Mouse (Mus musculus) large intestine, adult 2 months (tissue): ENCODE data around the gene Rcor1. TPM values are rescaled to one million over a fixed set of nuclear protein-coding genes. Genes with fewer than 3 reads are reported as not detected.

Experiments
- DNase-seq: peaks from one replicate; pipeline ENCODE4 v3.0.0-alpha.2; 2012; ENCODE audit warnings: low read depth, low spot score
- WGBS: fragments of 180-500 bp; shearing (Covaris S2); methylation state at CpG from one replicate; pipeline ENCODE4 v1.1.7; 2018; 5-methylcytosine and 5-hydroxymethylcytosine counted together
- polyA plus RNA-seq: library from polyadenylated mRNA; depleted of rRNA; stranded (reverse); fragments of >200 nt; gene quantifications from 2 replicates; pipeline ENCODE4 v1.2.3, GENCODE M21; 2012; rRNA removed

Gene Rcor1
- polyA plus RNA-seq, 1 experiment, result 14.4 TPM

DNA sequence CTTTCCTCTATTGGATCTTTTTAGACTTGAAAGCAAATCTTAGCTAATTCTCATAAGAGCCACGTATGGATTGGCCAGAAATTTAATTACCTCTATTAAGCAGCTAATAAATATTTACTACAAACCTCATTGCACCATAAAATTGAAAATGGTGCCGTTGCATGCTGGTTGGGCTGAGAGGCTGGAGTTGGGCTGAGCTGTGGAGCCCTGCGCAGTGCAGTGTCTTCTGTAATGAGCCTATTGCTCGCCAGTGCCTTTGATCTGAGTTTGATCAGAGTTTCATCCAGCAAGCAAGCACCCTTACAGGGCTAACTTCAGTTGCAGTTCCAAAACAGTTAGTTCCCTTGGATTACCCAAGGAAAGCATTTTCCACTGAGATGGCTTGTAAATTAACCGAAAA is 114.8 kb downstream of the Rcor1 start:
- no peak for DNase-seq
- WGBS, result 72% methylated on average over 5 of the region's 5 CpGs

DNA sequence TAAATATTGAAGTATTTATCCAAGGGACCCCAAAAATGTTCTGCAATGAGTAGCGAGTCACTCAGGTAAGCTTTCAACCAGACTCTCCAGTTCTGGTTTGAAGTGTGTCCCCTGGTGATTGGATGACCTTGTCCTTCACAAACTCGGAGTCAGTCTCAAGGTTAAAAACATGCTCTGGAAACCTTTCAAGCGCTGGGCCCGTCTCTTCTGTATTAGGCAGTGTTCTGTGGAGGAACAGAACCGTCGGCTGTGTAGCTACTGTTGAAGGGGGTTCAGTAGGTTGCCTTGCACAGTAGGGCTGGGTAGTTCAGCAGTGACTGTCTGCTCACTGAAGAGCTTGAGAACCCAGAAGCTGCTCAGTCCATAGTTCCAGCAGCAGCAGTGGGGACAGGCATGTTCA is 115.5 kb downstream of the Rcor1 start:
- 90% methylated on average over 6 of the region's 6 CpGs for WGBS
- DNase-seq, result no peak

DNA sequence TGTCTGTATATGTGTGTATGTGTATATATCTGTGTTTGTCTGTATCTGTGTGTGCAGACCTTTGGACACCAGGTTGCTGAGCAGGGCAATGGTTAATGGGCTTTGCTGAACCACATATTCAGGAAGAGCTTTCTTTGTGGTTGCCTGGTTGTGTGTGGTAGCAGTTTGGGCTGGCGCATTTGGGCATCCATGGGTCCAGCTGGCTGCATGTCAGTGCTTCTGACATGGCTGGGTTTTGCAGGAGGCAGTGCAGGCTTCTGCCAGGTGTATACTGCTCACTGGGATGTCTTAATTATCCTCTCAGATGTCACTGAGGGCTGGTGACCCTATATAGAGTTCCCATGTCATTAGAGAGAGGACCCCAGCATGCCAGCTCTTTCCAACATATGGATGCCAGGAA is 116.6 kb downstream of the Rcor1 start:
- 93% methylated on average over 1 of the region's 1 CpGs for WGBS
- no peak for DNase-seq

DNA sequence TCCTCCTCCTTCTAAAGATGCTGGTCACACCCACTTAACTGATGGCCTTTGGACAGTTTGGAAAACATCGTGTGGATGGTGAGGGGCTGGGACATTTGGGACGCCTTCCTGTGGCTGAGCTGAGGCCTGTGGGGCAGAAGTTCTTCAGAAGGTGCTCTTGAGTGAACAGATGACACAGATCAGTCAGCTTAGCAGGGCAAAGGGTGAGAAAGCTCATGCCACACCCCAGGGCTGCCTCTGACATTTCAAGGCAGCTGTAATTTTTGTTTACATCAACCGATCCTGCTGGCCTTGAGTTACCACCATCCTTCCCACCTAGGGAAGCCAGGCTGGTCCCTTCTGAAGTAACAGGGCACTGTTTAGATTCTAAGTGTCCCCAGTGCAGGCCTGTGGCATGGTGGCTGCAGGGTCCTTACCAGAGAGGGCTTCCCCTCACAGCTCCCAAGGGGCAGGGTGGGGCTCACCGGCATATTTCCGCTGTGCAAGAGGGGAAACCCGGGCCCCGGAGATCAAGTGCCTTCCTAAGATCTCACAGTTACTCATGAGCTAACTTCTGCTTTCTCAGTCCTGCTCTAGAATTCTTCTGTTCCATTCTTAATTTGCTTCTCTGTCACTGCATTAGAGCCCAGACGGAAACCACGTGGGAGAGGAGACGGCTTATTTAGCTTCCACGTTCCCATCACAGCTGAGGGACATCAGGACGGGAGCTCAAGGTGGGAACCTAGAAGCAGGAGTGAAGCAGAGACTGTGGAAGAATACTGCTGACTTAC is 120.7 kb downstream of the Rcor1 start:
- DNase-seq, result no peak
- WGBS, result 17% methylated on average over 12 of the region's 12 CpGs

DNA sequence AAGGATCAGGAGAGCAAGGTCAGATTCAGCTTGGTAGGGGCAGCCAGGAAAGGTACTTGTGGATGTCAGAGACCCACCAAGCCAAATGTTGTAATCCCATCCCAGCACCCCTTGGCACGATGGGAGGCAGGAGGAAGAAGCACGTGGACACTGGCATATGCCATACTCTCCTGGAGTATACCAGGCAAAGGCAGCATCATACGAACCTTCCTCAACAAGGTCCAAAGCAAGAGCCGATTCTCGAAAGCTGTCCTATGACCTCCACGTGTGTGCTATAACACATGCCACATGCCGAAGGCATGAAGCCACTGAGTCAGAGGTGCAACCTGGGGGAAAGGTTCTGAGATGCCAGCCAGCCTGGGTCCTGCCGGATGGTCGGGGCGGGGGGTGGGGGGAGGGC is 121.7 kb downstream of the Rcor1 start:
- no peak for DNase-seq
- WGBS, result 92% methylated on average over 10 of the region's 10 CpGs

GRCm38 (mm10) chr12:111161943-111162311 is 122.8 kb downstream of the Rcor1 start:
- no peak for DNase-seq
- WGBS, result 53% methylated on average over 7 of the region's 7 CpGs

- no peak for DNase-seq
Observed at GRCm38 (mm10) chr12:111162312-111163061, 123.3 kb downstream of the Rcor1 start.

GRCm38 (mm10) chr12:111164310-111164751 is 125.2 kb downstream of the Rcor1 start:
- under 1% methylated on average over 13 of the region's 13 CpGs for WGBS

More at GRCm38 (mm10) chr12:111162312-111163061, 123.3 kb downstream of the Rcor1 start:
- WGBS, result 23% methylated on average over 16 of the region's 16 CpGs

DNA sequence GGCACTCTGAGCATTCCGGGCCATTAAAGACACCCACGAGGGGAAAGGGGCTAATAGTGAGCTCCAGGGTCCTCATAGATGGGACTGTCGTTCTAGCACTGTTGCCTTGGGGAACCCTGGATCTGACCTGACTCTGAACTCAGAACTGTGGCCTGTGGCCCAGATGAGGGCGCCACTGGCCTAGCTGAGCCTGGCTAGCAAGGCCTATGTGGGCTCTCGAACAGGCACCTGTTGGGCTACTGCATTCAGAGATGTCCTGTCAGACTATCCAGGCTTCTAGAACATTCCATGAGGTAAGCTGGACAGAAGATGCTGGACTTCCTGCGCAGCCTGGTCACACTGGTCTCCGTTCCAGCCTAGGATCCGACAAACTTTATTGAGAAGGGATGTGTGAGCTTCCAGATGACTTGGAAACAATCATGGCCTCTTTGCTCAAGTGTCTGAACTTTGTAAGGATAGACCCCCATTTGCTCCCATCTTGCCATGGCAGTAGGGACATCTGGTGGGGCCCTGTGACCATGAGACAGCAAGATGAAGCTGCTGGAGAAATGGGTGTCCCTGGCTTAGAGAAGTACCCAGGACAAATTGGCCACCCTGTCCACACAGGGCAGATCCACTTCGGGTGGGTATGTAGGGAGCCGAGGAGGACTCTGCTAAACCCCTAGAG is 126.1 kb downstream of the Rcor1 start:
- DNase-seq, result no peak
- 62% methylated on average over 10 of the region's 10 CpGs for WGBS

More at GRCm38 (mm10) chr12:111164310-111164751, 125.2 kb downstream of the Rcor1 start:
- peak; percentile 83 for DNase-seq

Other genes starting within 250 kb of the Rcor1 start
- gene Mok, start 198.4 kb upstream of the Rcor1 start, polyA plus RNA-seq, result 0.64 and 0.81 TPM in 2 replicates
- gene Zfp839, start 189.1 kb upstream of the Rcor1 start, polyA plus RNA-seq, result 3.3 and 5.7 TPM in 2 replicates
- gene Cinp, start 150.2 kb upstream of the Rcor1 start, polyA plus RNA-seq, result 25.6 and 26.4 TPM in 2 replicates
- 2.3 and 4.3 TPM in 2 replicates for gene Tecpr2, start 150.1 kb upstream of the Rcor1 start, polyA plus RNA-seq
- gene Ankrd9, start 60.3 kb upstream of the Rcor1 start, polyA plus RNA-seq, result 39.5 and 58.7 TPM in 2 replicates
- 11.5 and 15.3 TPM in 2 replicates for gene Traf3, start 127.0 kb downstream of the Rcor1 start, polyA plus RNA-seq
- gene 4930595D18Rik, start 145.1 kb downstream of the Rcor1 start, polyA plus RNA-seq, result not detected in 2 replicates
- 121 and 228 TPM in 2 replicates for gene Amn, start 231.7 kb downstream of the Rcor1 start, polyA plus RNA-seq